Mouse (Mus musculus) hindbrain, embryonic 10.5 days (tissue): ENCODE data around the gene Sox5. TPM values are rescaled to one million over a fixed set of nuclear protein-coding genes. Genes with fewer than 3 reads are reported as not detected.

Experiments
- DNase-seq: peaks from one replicate; pipeline ENCODE4 v3.0.0-alpha.2; 2017; ENCODE audit warnings: low spot score
- H3K27ac ChIP-seq: fragments of 300-500 bp; sonication (generic); 2 replicates; pipeline ENCODE4 v1.5.1; 2016; ENCODE audit warnings: mild to moderate bottlenecking, moderate library complexity
- H3K27me3 ChIP-seq: fragments of 300-500 bp; sonication (generic); 2 replicates; pipeline ENCODE4 v1.6.1; 2016; ENCODE audit warnings: mild to moderate bottlenecking; ENCODE audit not compliant: poor library complexity, insufficient read depth, severe bottlenecking
- H3K36me3 ChIP-seq: fragments of 300-500 bp; sonication (generic); 2 replicates; pipeline ENCODE4 v1.6.1; 2016; ENCODE audit warnings: mild to moderate bottlenecking, moderate library complexity
- H3K4me1 ChIP-seq: fragments of 300-500 bp; sonication (generic); replicated peaks from 2 replicates; pipeline ENCODE4 v1.6.1; 2016; ENCODE audit warnings: mild to moderate bottlenecking
- H3K4me3 ChIP-seq: fragments of 300-500 bp; sonication (generic); 2 replicates; pipeline ENCODE4 v1.5.1; 2016; ENCODE audit warnings: mild to moderate bottlenecking, moderate library complexity
- H3K9me3 ChIP-seq: fragments of 300-500 bp; sonication (generic); 2 replicates; pipeline ENCODE4 v1.6.1; 2016; ENCODE audit warnings: mild to moderate bottlenecking, moderate library complexity
- WGBS: fragments of 180-500 bp; shearing (Covaris S2); methylation state at CpG from one replicate; pipeline ENCODE4 v1.1.7; 2016; 5-methylcytosine and 5-hydroxymethylcytosine counted together
- polyA plus RNA-seq: library from polyadenylated mRNA; unstranded; fragments of >200 nt; fragmentation: Nextera tagmentation; extraction: Ambion mirVana; gene quantifications from 2 replicates; pipeline ENCODE4 v1.2.1, GENCODE M21; 2016

The Sox5 gene
- polyA plus RNA-seq, 1 experiment from 2014 or later = 30.6 TPM

- H3K27me3 ChIP-seq = peaks cover 3% of the 10 kb centered on the region; the same call in 1 of the 2 replicates
- 40% methylated on average over 10 of the region's 10 CpGs for WGBS
- no peak for DNase-seq
Observed at GRCm38 (mm10) chr6:144370699-144371098, 411.1 kb downstream of the Sox5 start.

DNA sequence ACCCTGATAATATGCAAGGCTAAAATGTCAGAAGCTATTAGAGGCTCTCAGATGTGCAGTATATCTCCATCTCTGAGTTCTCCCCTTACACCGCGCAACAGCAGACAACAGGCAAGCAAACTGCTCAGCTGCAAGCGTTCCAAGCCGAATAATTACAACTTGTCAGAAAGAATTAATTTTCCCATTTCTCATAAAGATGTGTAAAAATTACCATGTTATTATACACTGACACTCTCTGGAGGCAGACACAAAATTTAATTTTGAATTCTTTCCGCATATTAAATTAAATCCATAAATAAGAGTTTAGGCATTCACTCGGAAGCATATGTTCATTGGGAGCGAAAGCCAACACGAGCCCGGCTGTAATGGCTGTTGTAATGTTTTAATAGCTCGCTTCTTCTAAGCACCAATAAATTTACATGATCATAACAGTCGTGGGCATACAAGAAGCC lies 414.1 kb downstream of the Sox5 start:
- no peak overlapping the region for H3K27ac ChIP-seq
- H3K4me1 ChIP-seq = 0 out of 2 replicates have a peak, but pooled peaks cover 3% of the 10 kb centered on the region
- no peak overlapping the region for H3K4me3 ChIP-seq
- H3K27me3 ChIP-seq = peaks cover 31% of the 10 kb centered on the region
- DNase-seq = no peak
- 90% methylated on average over 11 of the region's 11 CpGs for WGBS
- H3K36me3 ChIP-seq = no peaks in the 10 kb centered on the region; the same call in 1 of the 2 replicates
- H3K9me3 ChIP-seq = peaks cover 8% of the 10 kb centered on the region; the same call in 1 of the 2 replicates

More at GRCm38 (mm10) chr6:144370699-144371098, 411.1 kb downstream of the Sox5 start:
- Histone ChIP-seq H3K9me3 (no peaks in the 10 kb centered on the region), H3K27ac (no peak overlapping the region), H3K4me1 (0 out of 2 replicates have a peak, but pooled peaks cover 3% of the 10 kb centered on the region), H3K36me3 (no peaks in the 10 kb centered on the region), H3K4me3 (no peak overlapping the region)

DNA sequence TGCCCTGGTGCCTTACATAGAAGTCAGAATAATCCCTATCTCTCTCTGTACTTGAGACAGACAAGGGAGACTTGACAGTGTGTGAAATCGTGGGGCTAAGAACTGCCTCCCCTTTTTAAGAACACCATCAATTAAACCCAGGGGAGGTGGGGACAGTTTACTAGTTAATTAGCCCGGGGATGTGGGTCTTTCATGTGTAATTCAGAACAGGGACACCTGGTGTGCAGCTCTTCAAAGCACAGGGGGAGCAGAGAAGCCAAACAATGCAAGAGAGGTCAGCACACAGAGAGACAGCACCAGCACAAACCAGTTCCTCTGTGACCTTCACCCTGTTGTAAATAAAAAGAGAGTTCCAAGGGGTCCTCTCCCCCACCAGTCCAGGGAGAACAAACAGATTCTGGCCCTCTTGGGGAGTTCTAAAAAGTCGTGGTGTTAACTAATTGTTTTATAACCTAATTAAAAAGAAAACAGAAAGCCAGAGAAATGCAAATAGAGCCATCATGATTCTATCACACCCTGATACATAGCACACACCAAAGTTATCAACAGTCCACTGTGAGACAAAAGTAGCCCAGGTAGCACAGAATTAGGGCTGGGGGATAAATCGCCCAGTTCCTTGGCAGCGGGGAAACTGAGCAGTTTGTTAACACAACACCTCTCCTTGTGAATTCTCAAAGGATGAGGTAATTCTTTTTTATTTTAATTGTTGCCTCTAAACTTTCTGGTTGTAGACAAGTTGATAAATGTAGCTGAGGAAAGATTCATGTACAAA lies 420.3 kb downstream of the Sox5 start:
- peaks cover 14% of the 10 kb centered on the region for H3K4me1 ChIP-seq
- 6% methylated on average over 5 of the region's 5 CpGs for WGBS
- H3K36me3 ChIP-seq = no peaks in the 10 kb centered on the region; the same call in 1 of the 2 replicates
- peaks cover 8% of the 10 kb centered on the region; the same call in 1 of the 2 replicates for H3K9me3 ChIP-seq
- peaks cover 51% of the 10 kb centered on the region for H3K27me3 ChIP-seq
- DNase-seq = peak; percentile 20
- H3K4me3 ChIP-seq = no peak overlapping the region
- H3K27ac ChIP-seq = no peak overlapping the region

DNA sequence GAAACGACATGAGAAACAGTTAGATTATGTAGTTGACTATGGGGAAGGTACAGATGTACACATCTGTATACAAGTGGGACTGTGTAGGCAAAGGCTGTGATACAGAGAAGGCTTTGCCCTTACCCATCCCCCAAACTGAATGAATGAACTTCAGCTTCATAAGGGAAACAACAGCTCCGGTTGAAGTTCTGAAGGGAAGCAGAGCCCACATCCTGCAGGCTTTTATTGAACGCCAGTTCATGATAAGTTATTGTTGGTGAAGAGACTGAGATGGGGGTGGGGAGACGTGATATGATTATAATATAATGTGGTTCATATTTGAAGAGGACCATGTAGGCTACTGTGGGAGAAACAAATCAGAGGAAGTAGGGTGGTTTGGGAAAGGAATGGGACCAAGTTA lies 424.7 kb downstream of the Sox5 start:
- no peak overlapping the region for H3K27ac ChIP-seq
- WGBS = 94% methylated on average over 4 of the region's 4 CpGs
- no peaks in the 10 kb centered on the region for H3K9me3 ChIP-seq
- H3K4me3 ChIP-seq = no peak overlapping the region
- H3K27me3 ChIP-seq = peaks cover 22% of the 10 kb centered on the region; the same call in 1 of the 2 replicates
- no peak for DNase-seq
- H3K4me1 ChIP-seq = peaks cover 14% of the 10 kb centered on the region
- no peaks in the 10 kb centered on the region for H3K36me3 ChIP-seq

DNA sequence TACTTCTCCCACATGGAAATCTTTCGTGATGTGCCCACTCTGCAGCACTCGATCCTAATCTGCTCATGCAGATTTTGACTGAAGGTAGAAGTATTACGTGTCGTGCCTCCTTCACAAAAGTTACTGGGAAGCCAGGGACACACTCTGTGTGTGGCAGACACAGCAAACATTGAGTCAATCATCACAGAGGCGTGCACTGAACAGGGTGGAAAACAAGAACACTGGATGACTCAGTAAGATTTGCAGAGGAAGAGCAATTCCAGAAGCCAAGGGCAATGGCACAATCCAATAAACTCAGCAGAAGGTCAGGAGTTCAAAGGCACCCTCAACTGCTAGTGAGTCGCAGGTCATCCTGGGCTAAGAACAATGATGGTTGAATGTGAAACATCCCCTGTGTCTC lies 430.7 kb downstream of the Sox5 start:
- 91% methylated on average over 6 of the region's 6 CpGs for WGBS

GRCm38 (mm10) chr6:144343338-144343737 lies 438.4 kb downstream of the Sox5 start:
- 86% methylated on average over 11 of the region's 11 CpGs for WGBS
- DNase-seq = no peak
- H3K9me3 ChIP-seq = peaks cover 8% of the 10 kb centered on the region

More for the DNA sequence above, 430.7 kb downstream of the Sox5 start:
- no peak for DNase-seq
- H3K4me1 ChIP-seq = no peaks in the 10 kb centered on the region
- no peaks in the 10 kb centered on the region for H3K27me3 ChIP-seq
- H3K36me3 ChIP-seq = no peaks in the 10 kb centered on the region
- no peak overlapping the region for H3K27ac ChIP-seq
- no peaks in the 10 kb centered on the region for H3K9me3 ChIP-seq
- H3K4me3 ChIP-seq = no peak overlapping the region

DNA sequence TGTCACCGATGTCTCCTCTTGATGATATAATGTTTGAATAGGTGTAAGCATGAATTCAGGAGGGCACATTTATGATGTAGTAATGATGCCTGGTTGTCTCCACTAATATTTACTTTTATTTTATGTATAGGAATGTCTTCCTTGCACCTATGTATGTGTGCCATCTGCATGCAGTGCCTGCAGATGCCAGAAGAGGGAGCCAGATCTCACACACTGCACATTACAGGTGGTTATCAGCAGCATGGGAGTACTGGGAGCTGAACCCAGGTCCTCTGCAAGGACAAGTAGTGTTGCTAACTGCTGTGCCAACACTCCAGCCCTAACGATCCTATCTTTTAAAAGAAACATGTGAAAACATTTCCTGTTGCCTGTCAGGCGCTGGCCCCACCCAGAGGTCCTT lies 442.2 kb downstream of the Sox5 start:
- Histone ChIP-seq H3K27me3 (peaks cover 7% of the 10 kb centered on the region), H3K4me3 (no peak overlapping the region), H3K36me3 (no peaks in the 10 kb centered on the region), H3K27ac (no peak overlapping the region), H3K4me1 (peaks cover 21% of the 10 kb centered on the region), H3K9me3 (peaks cover 8% of the 10 kb centered on the region)
- DNase-seq = no peak
- 95% methylated on average over 3 of the region's 3 CpGs for WGBS

More at GRCm38 (mm10) chr6:144343338-144343737, 438.4 kb downstream of the Sox5 start:
- Histone ChIP-seq H3K36me3 (no peaks in the 10 kb centered on the region), H3K27me3 (no peaks in the 10 kb centered on the region), H3K27ac (no peak overlapping the region), H3K4me1 (peaks cover 2% of the 10 kb centered on the region; the same call in 1 of the 2 replicates), H3K4me3 (no peak overlapping the region)

GRCm38 (mm10) chr6:144339006-144339405 lies 442.8 kb downstream of the Sox5 start:
- peaks cover 8% of the 10 kb centered on the region for H3K9me3 ChIP-seq
- WGBS = 75% methylated on average over 13 of the region's 13 CpGs
- no peaks in the 10 kb centered on the region for H3K36me3 ChIP-seq
- peaks cover 7% of the 10 kb centered on the region for H3K27me3 ChIP-seq
- no peak for DNase-seq
- no peak overlapping the region for H3K27ac ChIP-seq
- H3K4me3 ChIP-seq = no peak overlapping the region
- peaks cover 21% of the 10 kb centered on the region for H3K4me1 ChIP-seq

DNA sequence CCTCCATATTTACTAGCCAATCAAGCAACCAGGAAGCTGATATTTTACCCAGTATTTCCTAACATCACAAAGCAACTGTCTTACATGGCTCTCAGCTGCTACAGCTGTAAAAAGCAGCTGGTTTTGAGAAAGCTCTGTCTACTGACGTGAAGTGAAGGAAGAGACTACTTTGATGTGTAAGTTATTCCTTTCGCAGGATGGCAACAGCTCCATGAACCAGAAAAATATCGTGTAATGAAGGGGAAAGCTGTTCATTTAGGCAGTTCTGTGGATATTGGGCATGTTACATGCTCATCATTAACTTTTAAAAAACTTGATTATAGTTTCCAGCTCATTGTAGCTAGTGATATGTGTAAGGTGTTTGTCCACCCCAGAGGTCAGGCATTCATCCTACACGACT lies 443.6 kb downstream of the Sox5 start:
- peak overlapping the region; percentile 76 for H3K27ac ChIP-seq

DNA sequence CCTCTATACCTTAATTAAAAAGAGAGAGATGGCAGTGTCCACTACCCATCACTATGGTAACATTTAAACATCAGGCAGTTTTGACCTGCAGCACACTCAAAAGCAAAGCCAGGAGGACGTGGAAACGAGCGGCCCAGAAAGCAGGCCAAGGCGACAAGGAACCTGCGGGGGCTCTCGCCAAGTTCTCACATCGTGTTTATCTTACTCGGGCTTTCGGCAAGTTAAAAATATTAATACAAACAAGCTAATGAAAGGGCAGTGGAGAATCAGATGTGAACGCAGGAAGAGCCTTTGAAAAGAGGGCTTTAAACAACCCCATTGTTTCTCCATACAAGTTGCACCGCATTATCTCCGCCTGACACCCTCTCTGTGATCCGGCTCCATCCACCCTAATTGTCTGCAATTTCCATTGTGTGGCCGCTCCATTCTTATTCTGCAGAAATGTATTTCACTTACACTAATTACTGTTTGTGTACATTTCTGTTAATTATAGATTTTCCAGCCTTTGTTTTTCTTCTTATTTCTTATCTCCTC lies 444.3 kb downstream of the Sox5 start:
- peak; percentile 35 for DNase-seq
- H3K36me3 ChIP-seq = no peaks in the 10 kb centered on the region
- peaks cover 21% of the 10 kb centered on the region for H3K4me1 ChIP-seq
- H3K9me3 ChIP-seq = peaks cover 8% of the 10 kb centered on the region
- peaks cover 7% of the 10 kb centered on the region for H3K27me3 ChIP-seq
- peak overlapping the region; percentile 28; the same call in 1 of the 2 replicates for H3K4me3 ChIP-seq
- WGBS = 17% methylated on average over 14 of the region's 14 CpGs
- H3K27ac ChIP-seq = peak overlapping the region; percentile 76

More for the DNA sequence above, 443.6 kb downstream of the Sox5 start:
- Histone ChIP-seq H3K4me3 (no peak overlapping the region), H3K9me3 (peaks cover 8% of the 10 kb centered on the region), H3K27me3 (peaks cover 7% of the 10 kb centered on the region), H3K36me3 (no peaks in the 10 kb centered on the region), H3K4me1 (peaks cover 21% of the 10 kb centered on the region)
- WGBS = 65% methylated on average over 4 of the region's 4 CpGs
- no peak for DNase-seq

- WGBS = 89% methylated on average over 4 of the region's 4 CpGs
- Histone ChIP-seq H3K36me3 (no peaks in the 10 kb centered on the region), H3K27me3 (peaks cover 7% of the 10 kb centered on the region), H3K4me3 (no peak overlapping the region), H3K4me1 (peaks cover 21% of the 10 kb centered on the region), H3K27ac (peak overlapping the region; percentile 23; the same call in 1 of the 2 replicates), H3K9me3 (peaks cover 8% of the 10 kb centered on the region)
- DNase-seq = no peak
Observed at GRCm38 (mm10) chr6:144336789-144337188, 445.0 kb downstream of the Sox5 start.

- Histone ChIP-seq H3K9me3 (no peaks in the 10 kb centered on the region), H3K27me3 (peaks cover 7% of the 10 kb centered on the region), H3K4me1 (peaks cover 18% of the 10 kb centered on the region), H3K27ac (no peak overlapping the region), H3K4me3 (no peak overlapping the region), H3K36me3 (no peaks in the 10 kb centered on the region)
- WGBS = 86% methylated on average over 4 of the region's 4 CpGs
- no peak for DNase-seq
Observed at GRCm38 (mm10) chr6:144333146-144333545, 448.6 kb downstream of the Sox5 start.

DNA sequence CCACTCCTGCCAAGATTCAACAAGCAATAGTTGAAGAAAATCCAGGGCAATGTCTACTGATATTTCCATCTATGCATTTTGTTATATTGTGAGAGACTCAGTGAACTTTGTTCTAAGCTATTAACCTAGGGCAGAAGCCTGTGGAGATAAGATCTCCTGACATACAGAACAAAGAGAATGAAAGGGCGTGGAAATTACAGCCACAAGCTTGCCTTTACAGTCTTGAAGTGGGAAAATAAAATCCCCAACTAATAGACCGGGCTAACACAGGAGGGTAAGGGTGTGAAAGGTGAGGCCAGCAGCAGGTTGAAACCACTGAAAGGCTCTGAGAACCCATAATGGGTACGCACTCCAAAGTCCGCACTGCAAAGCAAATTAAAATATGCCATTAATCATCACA lies 449.8 kb downstream of the Sox5 start:
- Histone ChIP-seq H3K36me3 (no peaks in the 10 kb centered on the region), H3K27me3 (peaks cover 7% of the 10 kb centered on the region), H3K4me1 (peaks cover 6% of the 10 kb centered on the region; the same call in 1 of the 2 replicates), H3K27ac (no peak overlapping the region), H3K9me3 (no peaks in the 10 kb centered on the region), H3K4me3 (no peak overlapping the region)
- WGBS = 79% methylated on average over 4 of the region's 4 CpGs
- no peak for DNase-seq
